Mouse (Mus musculus) leukemia stem cell, adult 10-12 weeks (primary cell): Measurements from ENCODE around the gene Cox7b. TPM values are rescaled to one million over a fixed set of nuclear protein-coding genes. Genes with fewer than 3 reads are reported as not detected.

Source experiments
- polyA plus RNA-seq: library from polyadenylated mRNA; stranded (reverse); fragments of >175 nt; gene quantifications from 2 replicates; pipeline ENCODE4 v1.2.3, GENCODE M21; 2012; ENCODE audit warnings: low replicate concordance

Gene Cox7b
- polyA plus RNA-seq: 7.6 and 19.1 TPM in 2 replicates

DNA sequence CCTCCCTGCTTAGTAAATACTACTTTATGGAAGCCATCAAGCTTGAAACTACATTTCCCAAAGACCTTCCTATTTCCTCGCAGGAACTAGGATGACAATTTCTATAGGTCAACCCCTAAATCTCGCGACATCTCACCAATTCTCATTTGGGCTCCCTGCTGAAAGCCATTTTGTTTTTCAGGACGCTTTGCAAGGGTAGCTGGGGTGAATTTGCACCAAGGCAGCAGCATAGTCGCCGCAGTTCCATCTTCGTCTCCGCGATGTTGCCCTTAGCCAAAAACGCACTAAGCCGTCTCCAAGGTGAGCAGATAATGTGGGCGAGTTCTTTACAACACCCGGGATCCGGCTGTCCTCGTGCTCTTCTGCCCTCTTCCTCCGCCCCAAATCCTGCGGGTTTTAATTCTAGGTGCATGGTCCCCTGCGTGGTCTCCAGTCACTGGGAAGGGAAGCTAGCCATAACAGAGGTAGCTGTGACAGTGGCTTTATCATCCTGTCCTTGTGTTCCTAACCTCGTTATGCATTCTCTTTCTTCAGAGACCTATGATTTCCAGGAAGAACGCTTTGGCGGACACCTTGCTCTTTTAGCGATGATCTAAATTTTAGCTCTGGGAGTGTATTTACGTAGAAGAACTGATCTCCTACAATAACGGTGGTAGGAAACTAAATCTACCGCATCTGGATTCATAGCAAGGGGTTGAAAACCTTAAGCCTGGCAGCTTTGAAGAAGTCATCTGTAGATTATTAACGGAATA lies at the start of gene Cox7b:
Gene Cox7b (plus strand): TSS at position 130 of the 752 bp plus-strand sequence.

DNA sequence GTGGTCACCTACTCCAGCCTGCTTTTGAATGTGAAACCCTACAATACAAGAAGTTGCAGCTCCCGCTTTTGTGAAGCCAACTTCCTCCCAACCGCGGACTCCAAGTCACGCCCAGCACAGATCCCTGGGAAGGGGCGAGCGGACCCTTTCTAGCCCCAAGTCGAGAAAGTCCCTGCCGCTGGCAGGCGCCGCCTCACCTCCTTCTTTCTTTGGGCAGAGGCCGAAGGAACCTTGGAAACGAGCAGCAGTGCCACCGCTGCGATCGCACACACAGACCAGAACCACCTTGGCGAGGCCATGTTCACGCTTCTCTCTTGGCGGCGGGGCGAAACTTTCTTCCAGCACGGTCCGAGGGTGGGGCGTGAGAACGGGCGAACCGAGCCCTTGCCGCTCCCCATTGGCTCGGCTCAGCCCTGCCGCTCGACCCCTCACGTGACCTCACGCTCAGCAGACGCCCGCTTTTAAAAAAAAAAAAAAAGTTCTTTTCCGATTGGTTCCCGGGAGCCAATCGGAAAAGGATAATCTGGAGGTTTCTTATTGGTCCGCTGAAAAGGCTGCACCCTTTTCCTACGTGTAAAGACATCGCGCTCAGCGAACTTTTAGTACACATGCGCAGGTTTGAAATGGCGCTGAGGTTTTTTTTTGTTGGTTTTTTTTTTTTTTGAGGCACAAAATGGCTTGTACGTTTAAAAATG lies 3.9 kb upstream of the Cox7b start, which contains the start of gene Magt1:
Gene Magt1 (minus strand): TSS at position 442 of the 695 bp plus-strand sequence.

GRCm38 (mm10) chrX:106026418-106027342 lies 11.2 kb downstream of the Cox7b start, which contains the start of gene Atp7a:
Gene Atp7a, plus strand, starts transcription at chrX:106027276.

Other genes with a start within 250 kb of the Cox7b start
- 4.9 and 21.2 TPM in 2 replicates for gene Atrx, start 86.3 kb upstream of the Cox7b start, polyA plus RNA-seq
- 3.3 and 3.6 TPM in 2 replicates for gene Magt1, start 3.8 kb upstream of the Cox7b start, polyA plus RNA-seq
- 0.07 and 0.56 TPM in 2 replicates for gene Atp7a, start 11.6 kb downstream of the Cox7b start, polyA plus RNA-seq
- 0.40 TPM in 1 of 2 replicates, not detected in the other for gene Tlr13, start 127.5 kb downstream of the Cox7b start, polyA plus RNA-seq
- 2.3 and 7.7 TPM in 2 replicates for gene Pgk1, start 171.4 kb downstream of the Cox7b start, polyA plus RNA-seq
- 0.55 TPM in 1 of 2 replicates, not detected in the other for gene Taf9b, start 205.5 kb downstream of the Cox7b start, polyA plus RNA-seq
- not detected in 2 replicates for gene Fnd3c2, start 239.7 kb downstream of the Cox7b start, polyA plus RNA-seq